Mouse (Mus musculus): ENCODE measurements around the gene Dock2. TPM values are rescaled to one million over a fixed set of nuclear protein-coding genes. Genes with fewer than 3 reads are reported as not detected.

Dock2 gene
- polyA plus RNA-seq, 1 experiment = 8.7 TPM

DNA sequence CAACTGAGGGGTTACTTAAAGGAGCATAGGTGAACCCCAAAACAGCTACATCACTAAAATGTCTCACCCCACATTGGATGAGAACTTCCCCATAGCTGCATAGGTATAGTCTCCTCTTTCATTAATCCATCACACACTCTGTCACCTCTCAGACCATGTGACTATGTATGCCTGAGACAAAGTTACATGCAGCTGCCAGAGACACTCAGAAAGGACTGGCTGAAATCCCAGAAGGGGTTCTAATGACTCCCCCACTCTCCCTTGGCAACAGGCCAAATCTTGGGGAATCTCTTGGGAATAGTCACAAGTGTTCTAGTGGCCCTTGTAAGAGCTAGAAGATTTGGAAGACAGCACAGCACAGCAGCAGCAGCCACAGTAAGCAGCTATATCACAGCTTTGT, 1.2 kb upstream of the Dock2 start:
- H3K4me3 ChIP-seq (replicated peaks; ENCODE audit: extremely low read depth, low read depth, low read length) = no peak overlapping the region
- no peak for DNase-seq
- H3K4me1 ChIP-seq (ENCODE audit: control insufficient read depth, insufficient read depth, low read length) = no peaks in the 10 kb centered on the region; the same call in 1 of the 2 replicates
- TF ChIP-seq CTCF (IDR thresholded peaks at IDR 0.05; ENCODE audit: insufficient read depth, low read length) (no peak), POLR2A (IDR thresholded peaks at IDR 0.05; ENCODE audit: borderline replicate concordance, extremely low read depth, low read depth, low read length) (no peak)

DNA sequence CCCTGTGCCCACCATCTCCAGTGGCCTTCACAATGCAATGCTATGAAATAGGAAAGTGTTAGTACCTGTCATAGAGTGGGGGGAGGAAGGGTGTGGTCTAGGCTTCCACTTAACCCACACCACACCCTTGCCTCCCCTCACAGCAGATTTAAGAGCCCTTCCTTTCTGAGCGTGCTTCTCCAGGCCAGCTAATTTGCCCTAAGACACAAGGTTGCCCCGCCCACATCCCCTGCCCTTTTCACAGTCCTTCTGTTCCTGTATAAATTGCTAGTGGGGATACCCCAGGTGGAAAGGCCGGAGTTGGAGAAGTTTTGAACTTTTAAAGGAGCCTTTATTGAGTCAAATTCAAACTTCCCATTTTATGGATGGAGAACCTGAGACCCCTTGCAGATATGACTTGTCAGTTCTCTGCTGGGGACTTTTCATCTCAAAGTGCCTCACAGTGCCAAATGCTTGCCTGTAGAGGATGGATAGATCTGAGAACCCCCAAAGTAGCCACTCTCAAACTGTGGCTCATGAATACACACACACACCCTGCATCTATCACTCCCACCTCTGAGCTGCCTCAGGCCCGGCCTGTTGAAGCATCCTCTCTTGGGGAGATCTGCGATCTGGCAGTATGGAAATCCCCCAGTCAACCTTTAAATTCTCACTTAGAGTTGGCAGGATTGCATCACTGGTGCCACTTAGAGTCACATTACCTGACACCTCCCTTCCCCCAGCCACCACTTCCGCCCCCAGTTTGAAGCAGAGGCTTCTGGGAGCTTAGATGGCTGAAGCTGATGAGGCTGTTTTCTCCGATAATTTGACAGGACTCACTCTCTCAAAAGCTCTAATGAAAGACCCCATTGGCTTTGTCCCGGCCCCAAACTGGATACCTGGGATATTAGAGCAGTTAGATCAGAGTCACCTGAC, 919 bp downstream of the Dock2 start:
- WGBS = 59% methylated on average over 8 of the region's 8 CpGs
- no peak for TF ChIP-seq POLR2A (IDR thresholded peaks at IDR 0.05; ENCODE audit: borderline replicate concordance, extremely low read depth, low read depth, low read length)
- TF ChIP-seq CTCF (IDR thresholded peaks at IDR 0.05; ENCODE audit: insufficient read depth, low read length) = no peak
- peak overlapping the region; percentile 81 for H3K4me3 ChIP-seq (replicated peaks; ENCODE audit: extremely low read depth, low read depth, low read length)
- H3K4me1 ChIP-seq (ENCODE audit: control insufficient read depth, insufficient read depth, low read length) = no peaks in the 10 kb centered on the region; the same call in 1 of the 2 replicates
- DNase-seq = no peak

DNA sequence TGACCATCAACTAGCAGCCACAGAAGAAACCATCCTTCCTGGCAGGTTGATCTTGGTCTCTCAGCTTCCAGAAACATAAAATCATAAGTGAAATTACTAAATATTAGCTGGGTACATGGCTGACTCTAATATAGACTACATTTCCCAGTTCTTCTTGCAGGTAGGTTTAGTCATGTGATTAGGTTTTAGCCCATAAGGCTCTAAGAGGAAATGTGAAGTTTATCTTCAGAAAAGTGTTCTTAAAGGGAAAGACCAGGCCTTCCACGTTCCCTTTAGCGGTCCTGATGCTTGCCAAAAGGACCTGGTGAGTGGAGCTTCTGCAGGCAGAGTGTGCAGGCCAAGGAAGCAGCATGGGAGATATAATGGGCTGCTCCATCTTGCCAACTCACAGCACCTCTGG, 2.9 kb downstream of the Dock2 start:
- no peak overlapping the region for H3K4me3 ChIP-seq (replicated peaks; ENCODE audit: extremely low read depth, low read depth, low read length)
- DNase-seq = no peak
- TF ChIP-seq CTCF (IDR thresholded peaks at IDR 0.05; ENCODE audit: insufficient read depth, low read length) (no peak), POLR2A (IDR thresholded peaks at IDR 0.05; ENCODE audit: borderline replicate concordance, extremely low read depth, low read depth, low read length) (no peak)
- no peaks in the 10 kb centered on the region; the same call in 1 of the 2 replicates for H3K4me1 ChIP-seq (ENCODE audit: control insufficient read depth, insufficient read depth, low read length)
- 74% methylated on average over 2 of the region's 2 CpGs for WGBS

DNA sequence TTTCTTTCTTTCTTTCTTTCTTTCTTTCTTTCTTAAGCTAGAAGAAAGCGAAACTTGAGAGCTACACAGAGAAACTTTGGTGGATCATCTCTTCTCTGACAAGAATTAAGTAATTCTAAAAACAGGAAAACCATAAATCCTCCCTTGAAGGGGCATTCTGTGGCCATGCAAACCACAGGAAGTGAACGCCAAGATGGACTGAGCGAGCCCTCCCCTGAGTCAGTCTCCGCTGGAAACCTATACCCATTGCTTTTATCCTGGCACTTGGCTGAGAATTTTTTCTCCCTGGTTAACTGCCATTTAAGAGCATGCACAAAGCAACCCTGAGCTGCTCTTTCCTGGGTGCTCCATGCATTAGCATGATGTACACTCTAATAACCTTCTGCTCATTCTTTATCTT, 3.7 kb downstream of the Dock2 start:
- no peaks in the 10 kb centered on the region; the same call in 1 of the 2 replicates for H3K4me1 ChIP-seq (ENCODE audit: control insufficient read depth, insufficient read depth, low read length)
- no peak overlapping the region for H3K4me3 ChIP-seq (replicated peaks; ENCODE audit: extremely low read depth, low read depth, low read length)
- DNase-seq = no peak
- WGBS = 74% methylated on average over 4 of the region's 4 CpGs
- TF ChIP-seq POLR2A (IDR thresholded peaks at IDR 0.05; ENCODE audit: borderline replicate concordance, extremely low read depth, low read depth, low read length) = no peak
- TF ChIP-seq CTCF (IDR thresholded peaks at IDR 0.05; ENCODE audit: insufficient read depth, low read length) = no peak

DNA sequence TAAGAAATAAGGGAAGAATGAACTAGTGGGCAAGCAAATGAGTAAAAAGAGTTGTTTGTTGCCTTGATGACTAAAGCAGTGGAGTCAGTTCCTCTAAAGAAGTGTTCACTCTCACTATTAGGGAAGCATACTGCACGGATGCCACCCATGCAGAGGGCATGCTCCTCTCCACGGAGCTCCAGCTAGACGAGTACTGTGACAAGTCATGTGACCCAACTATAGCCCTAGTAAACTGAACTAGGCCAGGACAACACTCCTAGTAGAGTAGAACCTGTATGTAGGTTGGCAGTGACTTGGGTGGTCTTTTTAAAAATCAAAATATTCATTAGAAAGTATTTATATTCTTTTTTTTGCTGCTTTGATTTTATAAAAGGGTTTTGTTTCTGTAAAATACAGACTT, 5.3 kb downstream of the Dock2 start:
- Histone ChIP-seq H3K4me3 (replicated peaks; ENCODE audit: extremely low read depth, low read depth, low read length) (no peak overlapping the region), H3K4me1 (ENCODE audit: control insufficient read depth, insufficient read depth, low read length) (no peaks in the 10 kb centered on the region; the same call in 1 of the 2 replicates)
- DNase-seq = no peak
- TF ChIP-seq POLR2A (IDR thresholded peaks at IDR 0.05; ENCODE audit: borderline replicate concordance, extremely low read depth, low read depth, low read length) (no peak), CTCF (IDR thresholded peaks at IDR 0.05; ENCODE audit: insufficient read depth, low read length) (no peak)
- 54% methylated on average over 3 of the region's 3 CpGs for WGBS

DNA sequence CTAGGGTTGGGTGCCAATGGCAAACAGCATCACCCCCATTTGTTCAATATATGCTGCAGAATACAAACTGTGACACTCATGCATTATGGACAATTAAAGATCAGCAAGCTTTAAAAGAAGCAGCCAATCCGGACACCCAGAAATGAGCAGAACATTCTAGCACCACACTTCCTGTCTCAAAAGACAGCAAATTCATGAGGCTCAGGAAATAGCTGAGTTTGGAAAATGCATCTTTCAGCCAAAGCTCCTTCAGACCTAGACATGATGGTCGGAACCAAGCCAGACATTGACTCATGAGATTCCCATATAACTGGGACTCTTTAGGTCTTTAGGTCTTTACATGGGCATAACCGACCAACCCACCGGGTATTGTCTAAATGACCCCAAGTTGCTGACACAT, 6.2 kb downstream of the Dock2 start:
- WGBS = 89% methylated on average over 4 of the region's 4 CpGs
- Histone ChIP-seq H3K4me3 (replicated peaks; ENCODE audit: extremely low read depth, low read depth, low read length) (no peak overlapping the region), H3K4me1 (ENCODE audit: control insufficient read depth, insufficient read depth, low read length) (no peaks in the 10 kb centered on the region; the same call in 1 of the 2 replicates)
- DNase-seq = no peak
- no peak for TF ChIP-seq POLR2A (IDR thresholded peaks at IDR 0.05; ENCODE audit: borderline replicate concordance, extremely low read depth, low read depth, low read length)
- TF ChIP-seq CTCF (IDR thresholded peaks at IDR 0.05; ENCODE audit: insufficient read depth, low read length) = no peak

DNA sequence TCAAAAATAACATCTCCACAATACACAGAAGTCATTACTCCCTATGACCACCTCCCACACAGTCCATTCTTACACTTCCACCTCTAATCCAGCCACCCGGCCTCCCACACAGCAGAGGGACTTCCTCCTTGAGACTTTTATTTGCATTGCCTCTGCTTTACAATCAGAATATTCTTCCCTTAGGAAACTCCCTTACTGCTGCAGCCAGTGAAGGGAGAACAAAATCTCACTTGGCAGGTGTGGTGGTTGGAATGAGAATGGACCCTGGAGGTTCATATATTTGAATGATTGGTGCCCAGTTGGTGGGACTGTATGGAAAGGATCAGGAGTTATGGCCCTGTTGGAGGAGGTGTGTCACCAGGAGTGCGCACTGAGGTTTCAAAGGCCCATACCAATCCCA, 7.6 kb downstream of the Dock2 start:
- WGBS = 61% methylated on average over 2 of the region's 2 CpGs
- DNase-seq = no peak
- no peak for TF ChIP-seq POLR2A (IDR thresholded peaks at IDR 0.05; ENCODE audit: borderline replicate concordance, extremely low read depth, low read depth, low read length)
- Histone ChIP-seq H3K4me3 (replicated peaks; ENCODE audit: extremely low read depth, low read depth, low read length) (no peak overlapping the region), H3K4me1 (ENCODE audit: control insufficient read depth, insufficient read depth, low read length) (peaks cover 2% of the 10 kb centered on the region; the same call in 1 of the 2 replicates)

DNA sequence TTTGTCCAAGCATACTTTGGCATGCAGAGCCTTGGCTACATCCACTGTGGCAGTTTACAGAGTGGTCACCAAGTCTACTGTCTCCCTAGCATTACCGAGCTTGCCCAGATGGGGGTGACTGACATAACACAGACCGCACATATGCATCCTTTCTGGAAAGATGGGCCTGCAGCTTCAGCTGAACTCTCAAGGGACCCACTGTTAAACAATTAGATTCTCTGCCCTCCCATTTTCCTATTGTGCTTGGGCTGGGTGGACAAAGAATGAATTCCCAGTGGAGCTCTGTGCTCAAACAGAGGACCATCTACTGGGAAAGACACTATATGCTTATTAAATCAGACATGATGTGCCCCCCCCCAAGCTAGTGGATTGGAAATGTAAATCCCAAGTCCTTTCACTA, 9.1 kb downstream of the Dock2 start:
- TF ChIP-seq CTCF (IDR thresholded peaks at IDR 0.05; ENCODE audit: insufficient read depth, low read length) (no peak), POLR2A (IDR thresholded peaks at IDR 0.05; ENCODE audit: borderline replicate concordance, extremely low read depth, low read depth, low read length) (no peak)
- WGBS = 56% methylated on average over 2 of the region's 2 CpGs
- DNase-seq = no peak
- H3K4me3 ChIP-seq (replicated peaks; ENCODE audit: extremely low read depth, low read depth, low read length) = no peak overlapping the region
- H3K4me1 ChIP-seq (ENCODE audit: control insufficient read depth, insufficient read depth, low read length) = 0 out of 2 replicates have a peak, but pooled peaks cover 2% of the 10 kb centered on the region

DNA sequence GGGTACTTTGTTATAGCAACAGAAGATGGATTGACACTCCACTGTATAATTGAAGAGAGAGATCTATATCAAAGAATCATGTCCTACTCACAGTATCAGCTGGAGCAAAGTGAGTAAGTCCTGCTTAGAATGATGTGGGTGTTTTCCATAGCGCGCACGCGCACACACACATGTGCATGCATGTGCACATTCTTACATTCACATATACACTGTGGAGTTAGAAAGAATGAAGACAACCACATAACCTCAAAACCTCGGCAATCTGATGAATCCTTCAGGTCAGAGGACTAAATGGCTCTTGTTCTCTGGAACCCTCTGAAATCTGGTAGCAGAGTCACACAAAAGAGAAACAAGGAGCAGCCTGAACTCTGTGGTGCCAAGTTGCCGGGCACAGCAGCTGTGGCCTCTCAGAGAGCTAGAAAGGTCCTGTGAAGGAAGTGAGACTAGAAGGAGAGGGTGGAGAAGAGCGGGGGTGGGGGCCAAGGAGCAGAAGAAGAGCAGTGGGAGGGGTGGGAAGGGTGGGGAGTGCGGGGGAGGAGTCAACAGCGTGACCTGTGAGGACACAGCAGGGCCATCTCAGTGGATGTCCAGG, 10.3 kb downstream of the Dock2 start:
- 79% methylated on average over 9 of the region's 9 CpGs for WGBS
- TF ChIP-seq CTCF (IDR thresholded peaks at IDR 0.05; ENCODE audit: insufficient read depth, low read length) (no peak), POLR2A (IDR thresholded peaks at IDR 0.05; ENCODE audit: borderline replicate concordance, extremely low read depth, low read depth, low read length) (no peak)
- Histone ChIP-seq H3K4me1 (ENCODE audit: control insufficient read depth, insufficient read depth, low read length) (0 out of 2 replicates have a peak, but pooled peaks cover 2% of the 10 kb centered on the region), H3K4me3 (replicated peaks; ENCODE audit: extremely low read depth, low read depth, low read length) (no peak overlapping the region)
- no peak for DNase-seq

Measured in lung, adult 2 months (tissue).